Mouse (Mus musculus) CH12.LX (cell line): Measurements from ENCODE around the gene Ampd3. TPM values are rescaled to one million over a fixed set of nuclear protein-coding genes. Genes with fewer than 3 reads are reported as not detected.

ENCODE experiments used
- DNase-seq: peaks from one replicate; pipeline ENCODE4 v3.0.0-alpha.2; 2013; ENCODE audit errors: extremely low read depth
- H3K27ac ChIP-seq: 2 replicates; pipeline ENCODE4 v1.5.1; 2012; ENCODE audit warnings: low read depth, mild to moderate bottlenecking, control low read depth, moderate library complexity; ENCODE audit not compliant: insufficient read depth
- H3K27me3 ChIP-seq: replicated peaks from 2 replicates; pipeline ENCODE3; 2012; ENCODE audit warnings: inconsistent platforms
- H3K36me3 ChIP-seq, 2 experiments: replicated peaks in 1 of 2; 2 replicates each; pipeline versions ENCODE3 to v1.6.1; 2012; ENCODE audit warnings: inconsistent platforms in 1 of 2, low read length in 1 of 2, mild to moderate bottlenecking in 1 of 2, mixed read lengths in 1 of 2, moderate library complexity in 1 of 2; ENCODE audit not compliant: control insufficient read depth in 1 of 2, insufficient read depth in 1 of 2
- H3K4me1 ChIP-seq, 2 experiments: 2 replicates each; pipeline ENCODE4 v1.6.1; 2012; ENCODE audit warnings: inconsistent platforms in 1 of 2, moderate library complexity in 1 of 2; ENCODE audit not compliant: insufficient read depth in 2 of 2, control insufficient read depth in 1 of 2
- H3K4me2 ChIP-seq: 2 replicates; pipeline ENCODE4 v1.6.1; 2012; ENCODE audit warnings: low read depth, mild to moderate bottlenecking, control low read depth; ENCODE audit not compliant: poor library complexity, insufficient read depth, severe bottlenecking
- H3K4me3 ChIP-seq, 3 experiments: fragments of 150-350 bp in 1 of 3; sonication (generic) in 1 of 3; replicated peaks in 1 of 3; 2 replicates each; pipeline versions ENCODE3 to v1.5.1; 2011 to 2012; ENCODE audit warnings: low read depth in 2 of 3, low read length in 2 of 3, mild to moderate bottlenecking in 2 of 3, moderate library complexity in 2 of 3, control low read depth in 1 of 3, improper control_type of control experiment in 1 of 3, inconsistent platforms in 1 of 3, mixed read lengths in 1 of 3; ENCODE audit not compliant: poor library complexity in 1 of 3
- H3K79me2 ChIP-seq: replicated peaks from 2 replicates; pipeline ENCODE4 v1.6.1; 2012; ENCODE audit warnings: mild to moderate bottlenecking, moderate library complexity; ENCODE audit not compliant: control insufficient read depth, poor library complexity, insufficient read depth, severe bottlenecking; ENCODE audit errors: extremely low read depth
- H3K9ac ChIP-seq: 2 replicates; pipeline ENCODE4 v1.6.1; 2012; ENCODE audit warnings: low read depth, mild to moderate bottlenecking, control low read depth, moderate library complexity; ENCODE audit not compliant: insufficient read depth
- H3K9me3 ChIP-seq: replicated peaks from 2 replicates; pipeline ENCODE3; 2012; ENCODE audit warnings: low read length, inconsistent platforms, mixed read lengths
- BHLHE40 ChIP-seq: IDR thresholded peaks from 2 replicates; pipeline ENCODE4 v1.6.1; 2011; ENCODE audit warnings: mild to moderate bottlenecking, low read depth, low read length, improper control_type of control experiment
- CHD1 ChIP-seq: IDR thresholded peaks from 2 replicates; pipeline ENCODE4 v1.6.1; 2012; ENCODE audit warnings: low read depth, low read length, improper control_type of control experiment, inconsistent platforms
- CHD2 ChIP-seq: IDR thresholded peaks from 2 replicates; pipeline ENCODE4 v1.6.1; 2011; ENCODE audit warnings: low read length, improper control_type of control experiment
- E2F4 ChIP-seq: IDR thresholded peaks from 2 replicates; pipeline ENCODE4 v1.6.1; 2011; ENCODE audit warnings: low read depth, low read length, improper control_type of control experiment; ENCODE audit not compliant: insufficient replicate concordance
- ELF1 ChIP-seq: IDR thresholded peaks from 2 replicates; pipeline ENCODE4 v1.6.1; 2014; ENCODE audit warnings: low read depth, mild to moderate bottlenecking, inconsistent platforms, low read length, improper control_type of control experiment
- ETS1 ChIP-seq: conservative IDR thresholded peaks from 2 replicates; pipeline ENCODE4 v1.6.1; 2012; ENCODE audit warnings: low read depth, mild to moderate bottlenecking, inconsistent platforms, low read length, improper control_type of control experiment, moderate library complexity
- GABPA ChIP-seq: IDR thresholded peaks from 2 replicates; pipeline ENCODE4 v1.6.1; 2012; ENCODE audit warnings: low read depth, low read length, improper control_type of control experiment, inconsistent platforms; ENCODE audit not compliant: insufficient replicate concordance
- HCFC1 ChIP-seq: IDR thresholded peaks from 2 replicates; pipeline ENCODE4 v1.6.1; 2012; ENCODE audit warnings: low read depth, mild to moderate bottlenecking, inconsistent platforms, low read length, improper control_type of control experiment
- IRF4 ChIP-seq: IDR thresholded peaks from 2 replicates; pipeline ENCODE4 v1.6.1; 2014; ENCODE audit warnings: low read depth, mild to moderate bottlenecking, inconsistent platforms, low read length, improper control_type of control experiment
- MAZ ChIP-seq: IDR thresholded peaks from 2 replicates; pipeline ENCODE4 v1.6.1; 2012; ENCODE audit warnings: low read depth, mild to moderate bottlenecking, inconsistent platforms, low read length, improper control_type of control experiment, moderate library complexity
- MEF2A ChIP-seq: IDR thresholded peaks from 2 replicates; pipeline ENCODE4 v1.6.1; 2014; ENCODE audit warnings: low read depth, mild to moderate bottlenecking, inconsistent platforms, low read length, improper control_type of control experiment, borderline replicate concordance
- MXI1 ChIP-seq: IDR thresholded peaks from 2 replicates; pipeline ENCODE4 v1.6.1; 2011; ENCODE audit warnings: mild to moderate bottlenecking, low read depth, low read length, improper control_type of control experiment
- MYC ChIP-seq: IDR thresholded peaks from 2 replicates; pipeline ENCODE4 v1.6.1; 2011; ENCODE audit warnings: low read depth, mild to moderate bottlenecking, improper control_type of control experiment, low read length
- NRF1 ChIP-seq: IDR thresholded peaks from 2 replicates; pipeline ENCODE4 v1.6.1; 2014; ENCODE audit warnings: low read depth, mild to moderate bottlenecking, inconsistent platforms, low read length, improper control_type of control experiment, moderate library complexity
- PAX5 ChIP-seq: IDR thresholded peaks from 2 replicates; pipeline ENCODE4 v1.6.1; 2012; ENCODE audit warnings: low read length, inconsistent platforms, mixed read lengths
- POLR2AphosphoS2 ChIP-seq: IDR thresholded peaks from 2 replicates; pipeline ENCODE4 v1.6.1; 2011; ENCODE audit warnings: low read depth, low read length, improper control_type of control experiment
- RCOR1 ChIP-seq: conservative IDR thresholded peaks from 2 replicates; pipeline ENCODE4 v1.6.1; 2012; ENCODE audit warnings: low read depth, mild to moderate bottlenecking, inconsistent platforms, low read length, improper control_type of control experiment
- SIN3A ChIP-seq: IDR thresholded peaks from 2 replicates; pipeline ENCODE4 v1.6.1; 2012; ENCODE audit warnings: low read length, improper control_type of control experiment, inconsistent platforms
- SMC3 ChIP-seq: IDR thresholded peaks from 2 replicates; pipeline ENCODE4 v1.6.1; 2011; ENCODE audit warnings: low read depth, low read length, improper control_type of control experiment
- TBP ChIP-seq: conservative IDR thresholded peaks from 2 replicates; pipeline ENCODE4 v1.6.1; 2011; ENCODE audit warnings: low read depth, low read length, improper control_type of control experiment
- TCF12 ChIP-seq: IDR thresholded peaks from 2 replicates; pipeline ENCODE4 v1.6.1; 2014; ENCODE audit warnings: low read depth, mild to moderate bottlenecking, inconsistent platforms, low read length, improper control_type of control experiment
- USF2 ChIP-seq: conservative IDR thresholded peaks from 2 replicates; pipeline ENCODE4 v1.6.1; 2011; ENCODE audit warnings: low read depth, low read length, improper control_type of control experiment
- ZC3H11A ChIP-seq: IDR thresholded peaks from 2 replicates; pipeline ENCODE4 v1.6.1; 2012; ENCODE audit warnings: low read depth, mild to moderate bottlenecking, inconsistent platforms, low read length, improper control_type of control experiment
- ZKSCAN1 ChIP-seq: IDR thresholded peaks from 2 replicates; pipeline ENCODE4 v1.6.1; 2012; ENCODE audit warnings: low read depth, inconsistent platforms, low read length, improper control_type of control experiment, borderline replicate concordance
- ZMIZ1 ChIP-seq: IDR thresholded peaks from 2 replicates; pipeline ENCODE4 v1.6.1; 2012; ENCODE audit warnings: low read depth, mild to moderate bottlenecking, inconsistent platforms, low read length, improper control_type of control experiment
- ZNF384 ChIP-seq: IDR thresholded peaks from 2 replicates; pipeline ENCODE4 v1.6.1; 2012; ENCODE audit warnings: low read depth, low read length, improper control_type of control experiment, inconsistent platforms
- dilution Hi-C: fragments of 300-500 bp; cut with MboI; formaldehyde crosslinking; loops from 2 replicates; pipeline ENCODE4 v1.14.3; 2020; ENCODE audit warnings: low sequenced_read_pairs; ENCODE audit not compliant: extremely low pct_unique_long_range_greater_than_20kb, extremely low pct_ligation_motif_present
- in situ Hi-C: fragments of 300-500 bp; cut with MboI; formaldehyde crosslinking; loops from 3 replicates; pipeline ENCODE4 v1.14.3; 2019; ENCODE audit warnings: low sequenced_read_pairs, low pct_ligation_motif_present, low pct_unique_long_range_greater_than_20kb, mixed read lengths
- polyA plus RNA-seq: library from polyadenylated mRNA; unstranded; fragments of >175 nt; gene quantifications from 2 replicates; pipeline ENCODE4 v1.2.1, GENCODE M21; 2012; ENCODE audit warnings: low read depth; ENCODE audit not compliant: insufficient read length
- total RNA-seq, 2 experiments: library from RNA; depleted of rRNA; stranded (reverse); fragments of 300-350 nt in 1 of 2; fragments of >200 nt in 1 of 2; gene quantifications; 2 replicates each; pipeline ENCODE4 v1.2.3; 2012 to 2014

Ampd3 gene
- total and polyA plus RNA-seq, 3 experiments: 0.08 to 0.84 (median 0.30) TPM

DNA sequence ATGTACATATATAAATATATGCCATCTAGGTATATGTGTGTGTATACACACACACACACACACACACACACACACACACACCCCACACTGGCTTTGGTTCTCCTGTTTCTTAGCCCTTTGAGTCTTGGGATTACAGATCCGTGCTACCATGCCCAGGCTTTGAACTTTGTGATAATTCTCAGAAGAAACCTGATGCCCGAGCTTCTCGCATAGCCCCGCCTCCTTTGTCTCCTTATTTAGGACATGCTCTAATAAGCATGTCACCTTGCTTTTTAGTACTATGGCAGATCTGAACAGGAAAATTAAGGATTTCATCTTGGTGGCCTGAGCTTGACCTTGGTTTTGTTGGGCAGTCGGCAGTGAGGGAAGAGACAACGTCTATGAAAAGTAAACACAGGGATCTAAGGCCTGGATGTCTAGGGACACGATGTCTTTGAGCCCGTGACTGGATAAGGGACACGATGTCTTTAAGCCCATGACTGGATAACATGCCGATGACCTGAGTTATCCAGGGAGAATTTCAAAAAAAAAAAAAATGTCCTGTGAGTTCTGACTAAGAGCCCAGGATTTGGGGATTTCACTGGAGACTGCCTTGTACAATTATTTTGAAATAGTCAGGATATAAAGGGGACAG is 15.0 kb downstream of the Ampd3 start:
- peaks cover 0 to 16% of the 10 kb centered on the region in 2 experiments; a peak in 2 of 4 replicates for H3K4me1 ChIP-seq
- H3K36me3 ChIP-seq: no peaks in the 10 kb centered on the region
- no peaks in the 10 kb centered on the region for H3K27me3 ChIP-seq
- no peak overlapping the region for H3K4me3 ChIP-seq
- dilution Hi-C loops: no loop called here
- no peak overlapping the region for H3K9ac ChIP-seq
- no peaks in the 10 kb centered on the region for H3K9me3 ChIP-seq
- H3K79me2 ChIP-seq: no peaks in the 10 kb centered on the region
- TF ChIP-seq RCOR1 (no peak), MXI1 (no peak), CHD2 (no peak), MAZ (no peak), CHD1 (no peak), ELF1 (no peak), ZKSCAN1 (no peak), MEF2A (no peak), SMC3 (no peak), HCFC1 (no peak), USF2 (no peak), E2F4 (no peak), BHLHE40 (no peak), NRF1 (no peak), ZC3H11A (no peak), IRF4 (no peak), MYC (no peak), ETS1 (no peak), ZNF384 (no peak)
- no peak overlapping the region for H3K4me2 ChIP-seq
- in situ Hi-C loops: no loop called here
- H3K27ac ChIP-seq: no peak overlapping the region
- no peak for DNase-seq

DNA sequence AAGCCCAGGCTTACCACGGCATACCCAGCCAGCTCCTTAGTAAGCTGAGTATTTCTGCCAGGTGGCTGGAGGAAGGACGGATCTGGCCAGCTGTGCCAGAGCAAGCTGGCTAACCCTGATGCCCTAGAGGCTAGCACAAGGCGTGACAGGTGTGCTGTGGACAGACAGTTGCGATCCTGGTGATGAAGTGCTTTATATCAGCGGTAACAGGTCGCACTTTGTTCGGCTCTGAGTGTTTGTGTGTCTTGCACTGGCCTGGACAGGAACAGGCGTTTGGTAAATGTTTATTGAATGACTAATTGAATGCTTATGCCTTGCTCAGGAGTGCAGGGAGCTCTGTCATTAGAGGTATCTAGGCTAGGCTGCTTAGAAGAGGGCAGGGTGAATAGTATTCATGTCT is 17.0 kb downstream of the Ampd3 start:
- H3K4me3 ChIP-seq: no peak overlapping the region
- no peaks in the 10 kb centered on the region for H3K9me3 ChIP-seq
- no peaks in the 10 kb centered on the region for H3K79me2 ChIP-seq
- no peak overlapping the region for H3K27ac ChIP-seq
- H3K27me3 ChIP-seq: no peaks in the 10 kb centered on the region
- no peak for TF ChIP-seq TBP
- TF ChIP-seq POLR2AphosphoS2: no peak
- no peak for TF ChIP-seq ZMIZ1
- TF ChIP-seq TCF12: no peak
- TF ChIP-seq CHD1: no peak
- TF ChIP-seq SIN3A: no peak
- TF ChIP-seq RCOR1: no peak
- TF ChIP-seq ELF1: no peak
- no peak for TF ChIP-seq E2F4
- TF ChIP-seq USF2: no peak
- no peak for TF ChIP-seq BHLHE40
- TF ChIP-seq PAX5: no peak
- TF ChIP-seq ZNF384: no peak
- TF ChIP-seq ETS1: no peak
- TF ChIP-seq GABPA: no peak
- no peak for DNase-seq
- no peak overlapping the region for H3K9ac ChIP-seq
- no peaks in the 10 kb centered on the region for H3K36me3 ChIP-seq
- no peak overlapping the region for H3K4me2 ChIP-seq
- in situ Hi-C loops (no loop called here), dilution Hi-C loops (no loop called here)
- peaks cover 0 to 16% of the 10 kb centered on the region in 2 experiments; a peak in 2 of 4 replicates for H3K4me1 ChIP-seq
